Mouse (Mus musculus): ENCODE data around the gene Nfu1. TPM values are rescaled to one million over a fixed set of nuclear protein-coding genes. Genes with fewer than 3 reads are reported as not detected.
A peak's percentile ranks its signal among the peaks of the same experiment; 100 is the strongest.

Gene Nfu1
- total and polyA plus RNA-seq, 2 experiments from 2014 or later: 166 to 338 TPM

DNA sequence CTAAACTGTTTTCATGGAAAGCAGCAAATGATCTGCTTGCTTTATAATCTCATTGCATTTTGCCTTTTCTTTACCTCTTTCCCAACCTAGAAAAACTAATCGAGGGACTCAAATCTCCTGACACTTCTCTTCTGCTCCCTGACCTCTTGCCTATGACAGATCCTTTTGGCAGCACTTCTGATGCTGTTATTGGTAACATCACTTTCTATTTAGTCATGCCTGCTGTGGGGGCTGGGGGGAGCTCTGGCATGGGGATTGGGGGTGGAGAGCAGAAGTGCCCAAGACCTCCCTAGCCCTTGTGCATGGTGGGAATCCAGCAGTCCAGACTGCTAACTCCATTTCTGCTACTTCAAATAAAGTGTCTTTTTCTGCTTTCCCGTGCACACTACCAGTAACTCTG lies 27.8 kb upstream of the Nfu1 start:
- H3K9me3 ChIP-seq (ENCODE audit: low read length): no peaks in the 10 kb centered on the region
- 74% methylated on average over 2 of the region's 2 CpGs for WGBS
- TF ChIP-seq CTCF (IDR thresholded peaks at IDR 0.05; ENCODE audit: low read depth): no peak

GRCm38 (mm10) chr6:86985314-86986106 lies 23.5 kb upstream of the Nfu1 start:
- 83% methylated on average over 8 of the region's 8 CpGs for WGBS

More for the DNA sequence above, 27.8 kb upstream of the Nfu1 start:
- no peaks in the 10 kb centered on the region for H3K27me3 ChIP-seq (ENCODE audit: insufficient read depth, low read length)
- H3K36me3 ChIP-seq (ENCODE audit: insufficient read depth, low read length): peaks cover 29% of the 10 kb centered on the region; the same call in 1 of the 2 replicates
- no peak overlapping the region for H3K27ac ChIP-seq
- ATAC-seq: no peak
- no peak overlapping the region for H3K4me3 ChIP-seq (ENCODE audit: low read length)
- H3K9ac ChIP-seq (replicated peaks; ENCODE audit: low read length): no peak overlapping the region
- no peak for DNase-seq (ENCODE audit: low spot score)
- H3K4me2 ChIP-seq (ENCODE audit: low read depth, low read length): no peak overlapping the region
- H3K4me1 ChIP-seq (ENCODE audit: insufficient read depth, low read length): no peaks in the 10 kb centered on the region

GRCm38 (mm10) chr6:86989576-86989975 lies 19.5 kb upstream of the Nfu1 start:
- Histone ChIP-seq H3K4me1 (ENCODE audit: insufficient read depth, low read length) (no peaks in the 10 kb centered on the region), H3K9me3 (ENCODE audit: low read length) (no peaks in the 10 kb centered on the region), H3K4me2 (ENCODE audit: low read depth, low read length) (no peak overlapping the region), H3K27ac (peak overlapping the region; percentile 4; the same call in 1 of the 2 replicates), H3K4me3 (ENCODE audit: low read length) (no peak overlapping the region), H3K27me3 (ENCODE audit: insufficient read depth, low read length) (no peaks in the 10 kb centered on the region), H3K9ac (replicated peaks; ENCODE audit: low read length) (no peak overlapping the region), H3K36me3 (ENCODE audit: insufficient read depth, low read length) (peaks cover 11% of the 10 kb centered on the region; the same call in 1 of the 2 replicates)
- peak; percentile 29 for DNase-seq (ENCODE audit: low spot score)
- TF ChIP-seq CTCF (IDR thresholded peaks at IDR 0.05; ENCODE audit: low read depth): no peak; the same call in 1 of the 2 replicates
- ATAC-seq: 0 out of 2 replicates have a peak, but pooled peaks have one; percentile 64
- WGBS: 74% methylated on average over 6 of the region's 6 CpGs

More at GRCm38 (mm10) chr6:86985314-86986106, 23.5 kb upstream of the Nfu1 start:
- peak; percentile 28 for TF ChIP-seq CTCF (IDR thresholded peaks at IDR 0.05; ENCODE audit: low read depth)
- DNase-seq (ENCODE audit: low spot score): peak; percentile 31
- no peak overlapping the region for H3K27ac ChIP-seq
- H3K4me2 ChIP-seq (ENCODE audit: low read depth, low read length): no peak overlapping the region
- H3K4me1 ChIP-seq (ENCODE audit: insufficient read depth, low read length): no peaks in the 10 kb centered on the region
- no peaks in the 10 kb centered on the region for H3K9me3 ChIP-seq (ENCODE audit: low read length)
- ATAC-seq: no peak
- no peak overlapping the region for H3K4me3 ChIP-seq (ENCODE audit: low read length)
- H3K27me3 ChIP-seq (ENCODE audit: insufficient read depth, low read length): no peaks in the 10 kb centered on the region
- H3K9ac ChIP-seq (replicated peaks; ENCODE audit: low read length): no peak overlapping the region
- peaks cover 25% of the 10 kb centered on the region; the same call in 1 of the 2 replicates for H3K36me3 ChIP-seq (ENCODE audit: insufficient read depth, low read length)

GRCm38 (mm10) chr6:86991041-86991440 lies 18.0 kb upstream of the Nfu1 start:
- Histone ChIP-seq H3K36me3 (ENCODE audit: insufficient read depth, low read length) (peaks cover 9% of the 10 kb centered on the region; the same call in 1 of the 2 replicates), H3K27ac (no peak overlapping the region), H3K4me2 (ENCODE audit: low read depth, low read length) (no peak overlapping the region), H3K9me3 (ENCODE audit: low read length) (no peaks in the 10 kb centered on the region), H3K4me3 (ENCODE audit: low read length) (no peak overlapping the region), H3K4me1 (ENCODE audit: insufficient read depth, low read length) (no peaks in the 10 kb centered on the region), H3K27me3 (ENCODE audit: insufficient read depth, low read length) (no peaks in the 10 kb centered on the region), H3K9ac (replicated peaks; ENCODE audit: low read length) (no peak overlapping the region)
- ATAC-seq (no peak), DNase-seq (ENCODE audit: low spot score) (no peak)
- no peak for TF ChIP-seq CTCF (IDR thresholded peaks at IDR 0.05; ENCODE audit: low read depth)
- 82% methylated on average over 3 of the region's 3 CpGs for WGBS

- Histone ChIP-seq H3K9me3 (ENCODE audit: low read length) (no peaks in the 10 kb centered on the region), H3K27me3 (ENCODE audit: insufficient read depth, low read length) (no peaks in the 10 kb centered on the region), H3K27ac (no peak overlapping the region), H3K4me2 (ENCODE audit: low read depth, low read length) (no peak overlapping the region), H3K36me3 (ENCODE audit: insufficient read depth, low read length) (no peaks in the 10 kb centered on the region), H3K4me1 (ENCODE audit: insufficient read depth, low read length) (0 out of 2 replicates have a peak, but pooled peaks cover 4% of the 10 kb centered on the region), H3K4me3 (ENCODE audit: low read length) (no peak overlapping the region), H3K9ac (replicated peaks; ENCODE audit: low read length) (no peak overlapping the region)
- 87% methylated on average over 8 of the region's 8 CpGs for WGBS
- DNase-seq (ENCODE audit: low spot score) (no peak), ATAC-seq (no peak)
- TF ChIP-seq CTCF (IDR thresholded peaks at IDR 0.05; ENCODE audit: low read depth): no peak
These were observed 16.7 kb upstream of the Nfu1 start for GRCm38 (mm10) chr6:86992349-86992748.

GRCm38 (mm10) chr6:86994254-86994653 lies 14.8 kb upstream of the Nfu1 start:
- Histone ChIP-seq H3K27ac (no peak overlapping the region), H3K9me3 (ENCODE audit: low read length) (no peaks in the 10 kb centered on the region), H3K4me3 (ENCODE audit: low read length) (no peak overlapping the region), H3K27me3 (ENCODE audit: insufficient read depth, low read length) (no peaks in the 10 kb centered on the region), H3K4me2 (ENCODE audit: low read depth, low read length) (no peak overlapping the region), H3K9ac (replicated peaks; ENCODE audit: low read length) (no peak overlapping the region), H3K4me1 (ENCODE audit: insufficient read depth, low read length) (0 out of 2 replicates have a peak, but pooled peaks cover 4% of the 10 kb centered on the region), H3K36me3 (ENCODE audit: insufficient read depth, low read length) (peaks cover 8% of the 10 kb centered on the region; the same call in 1 of the 2 replicates)
- DNase-seq (ENCODE audit: low spot score) (no peak), ATAC-seq (no peak)
- WGBS: 88% methylated on average over 4 of the region's 4 CpGs
- TF ChIP-seq CTCF (IDR thresholded peaks at IDR 0.05; ENCODE audit: low read depth): no peak
